Mouse (Mus musculus) heart, embryonic 12.5 days (tissue): ENCODE measurements around the gene Scn4b. TPM values are rescaled to one million over a fixed set of nuclear protein-coding genes. Genes with fewer than 3 reads are reported as not detected.
A peak's percentile ranks its signal among the peaks of the same experiment; 100 is the strongest.

ENCODE experiments used
- ATAC-seq: fragments of 200-750 bp; cut with Nextera tagmentation; 2 replicates; pipeline ENCODE4 v1.8.0; 2017; ENCODE audit warnings: moderate TSS enrichment, moderate library complexity; ENCODE audit not compliant: insufficient number of reproducible peaks, low FRiP score
- H3K27ac ChIP-seq: fragments of 300-500 bp; sonication (generic); 2 replicates; pipeline ENCODE4 v1.5.1; 2016; ENCODE audit warnings: mild to moderate bottlenecking, moderate library complexity; ENCODE audit not compliant: poor library complexity, severe bottlenecking
- H3K27me3 ChIP-seq: fragments of 300-500 bp; sonication (generic); replicated peaks from 2 replicates; pipeline ENCODE4 v1.6.1; 2016; ENCODE audit warnings: mild to moderate bottlenecking, moderate library complexity
- H3K36me3 ChIP-seq: fragments of 300-500 bp; sonication (generic); 2 replicates; pipeline ENCODE4 v1.6.1; 2016; ENCODE audit warnings: mild to moderate bottlenecking, moderate library complexity
- H3K4me1 ChIP-seq: fragments of 300-500 bp; sonication (generic); replicated peaks from 2 replicates; pipeline ENCODE4 v1.6.1; 2016; ENCODE audit warnings: mild to moderate bottlenecking
- H3K4me2 ChIP-seq: fragments of 300-500 bp; sonication (generic); 2 replicates; pipeline ENCODE4 v1.6.1; 2016; ENCODE audit warnings: mild to moderate bottlenecking, moderate library complexity
- H3K4me3 ChIP-seq: fragments of 300-500 bp; sonication (generic); 2 replicates; pipeline ENCODE4 v1.5.1; 2016; ENCODE audit warnings: mild to moderate bottlenecking
- H3K9ac ChIP-seq: fragments of 300-500 bp; sonication (generic); 2 replicates; pipeline ENCODE4 v1.6.1; 2016; ENCODE audit warnings: mild to moderate bottlenecking, moderate library complexity
- H3K9me3 ChIP-seq: fragments of 300-500 bp; sonication (generic); replicated peaks from 2 replicates; pipeline ENCODE4 v1.6.1; 2016; ENCODE audit warnings: mild to moderate bottlenecking, moderate library complexity
- WGBS: fragments of 180-500 bp; shearing (Covaris S2); methylation state at CpG from one replicate; pipeline ENCODE4 v1.1.7; 2016; 5-methylcytosine and 5-hydroxymethylcytosine counted together
- polyA plus RNA-seq: library from polyadenylated mRNA; unstranded; fragments of >200 nt; fragmentation: Nextera tagmentation; extraction: Ambion mirVana; gene quantifications from 2 replicates; pipeline ENCODE4 v1.2.1, GENCODE M21; 2016

Gene Scn4b
- 0.62 and 0.91 TPM in 2 replicates for polyA plus RNA-seq

DNA sequence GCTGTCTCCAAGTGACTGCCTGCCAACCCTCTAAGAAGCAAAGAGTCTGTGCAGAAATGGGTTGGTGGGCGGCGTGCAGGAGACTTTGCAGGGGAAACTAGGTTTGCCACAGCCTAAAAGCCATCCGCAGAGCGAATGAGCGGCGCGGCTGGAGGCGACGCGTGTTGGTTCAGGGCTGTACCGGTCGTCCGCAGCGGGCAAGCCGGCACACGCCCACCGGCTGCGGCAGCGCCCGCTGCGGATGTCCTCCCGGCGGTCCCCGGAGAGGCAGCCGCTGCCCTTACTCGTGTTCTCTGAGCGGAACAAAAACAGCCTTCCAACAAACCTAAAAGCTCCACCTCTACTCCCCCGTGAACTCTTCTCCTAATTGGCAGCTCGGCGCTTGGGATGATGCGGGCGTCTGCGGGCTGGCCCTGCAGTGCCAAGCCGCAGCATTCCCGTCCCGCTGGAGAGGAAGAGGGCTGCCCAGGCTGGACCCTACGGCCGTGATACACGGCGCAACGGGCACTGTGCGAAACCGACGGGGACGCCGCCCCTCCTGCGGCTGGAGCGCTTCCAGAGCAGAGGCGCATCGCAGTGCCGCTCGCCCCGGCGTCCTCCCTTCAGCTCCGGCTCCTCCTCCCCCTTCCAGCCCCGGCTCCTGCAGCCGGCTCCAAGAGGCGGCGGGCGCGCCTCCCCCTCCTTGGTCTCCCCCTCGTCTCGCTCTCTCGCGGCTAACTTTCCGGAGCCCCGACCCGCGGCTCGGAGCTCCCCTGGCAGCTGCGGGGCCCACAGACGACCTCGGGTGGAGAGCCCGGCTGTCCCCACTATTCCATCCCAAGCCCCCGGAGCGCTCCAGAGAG lies at the start of gene Scn4b:
TSS of gene Scn4b (plus strand) at position 205 of the 842 bp plus-strand sequence.
- 0 out of 2 replicates have a peak within 1 kb of the TSS, but pooled peaks have one; percentile 61 for H3K27ac ChIP-seq
- peak; percentile 29; the same call in 1 of the 2 replicates for ATAC-seq
- WGBS: under 1% methylated on average over 71 of the region's 76 CpGs
- H3K27me3 ChIP-seq: peaks cover 78% of the 10 kb centered on the region
- H3K4me1 ChIP-seq: peaks cover 47% of the 10 kb centered on the region
- H3K9me3 ChIP-seq: no peaks in the 10 kb centered on the region
- no peaks in the 10 kb centered on the region for H3K36me3 ChIP-seq
- H3K4me3 ChIP-seq: peak within 1 kb of the TSS; percentile 54
- H3K9ac ChIP-seq: peak within 1 kb of the TSS; percentile 58
- peak within 1 kb of the TSS; percentile 80 for H3K4me2 ChIP-seq

DNA sequence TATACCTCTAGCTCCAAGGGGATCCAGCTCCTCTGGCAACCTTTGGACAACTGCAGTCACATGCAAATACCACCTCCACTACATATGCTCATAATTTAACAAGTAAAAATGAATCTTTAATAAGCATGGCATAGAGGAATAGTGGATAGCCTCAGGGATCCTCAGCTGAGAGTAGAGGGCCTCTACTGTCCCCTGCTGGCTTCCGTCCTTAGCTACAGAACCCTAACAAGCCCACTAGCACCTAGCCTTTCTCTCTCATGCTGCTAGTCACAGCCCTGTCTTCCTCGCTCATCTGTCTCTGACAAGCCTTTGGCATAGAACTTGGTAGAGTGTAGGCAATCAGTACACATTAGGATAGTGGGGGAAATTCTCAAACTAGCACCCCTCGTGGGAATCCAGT lies 47.4 kb upstream of the Scn4b start:
- Histone ChIP-seq H3K27ac (no peak overlapping the region), H3K27me3 (0 out of 2 replicates have a peak, but pooled peaks cover 3% of the 10 kb centered on the region), H3K4me1 (peaks cover 8% of the 10 kb centered on the region), H3K36me3 (no peaks in the 10 kb centered on the region), H3K4me2 (no peak overlapping the region), H3K9me3 (no peaks in the 10 kb centered on the region), H3K4me3 (no peak overlapping the region), H3K9ac (no peak overlapping the region)
- no peak for ATAC-seq
- 58% methylated on average over 3 of the region's 3 CpGs for WGBS

DNA sequence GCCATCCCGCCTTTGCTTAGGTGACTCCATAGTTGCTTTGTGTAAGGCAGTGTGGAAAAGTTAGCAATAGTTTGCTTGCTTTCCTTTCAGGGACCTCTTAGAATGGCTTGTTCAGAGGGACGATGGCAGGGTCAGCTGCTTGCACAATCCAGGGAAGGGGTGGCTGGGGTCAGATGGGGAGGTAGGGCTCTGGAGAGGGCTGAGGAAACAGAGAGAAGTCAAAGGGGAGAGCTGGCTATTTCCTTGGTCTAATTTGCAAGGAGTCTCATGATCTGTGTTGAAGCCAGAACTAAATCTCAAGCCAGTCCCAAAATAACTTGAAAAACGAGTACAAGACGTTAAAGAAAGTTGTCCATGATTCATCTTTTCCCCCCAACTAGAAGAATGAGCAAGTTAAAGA lies 45.6 kb upstream of the Scn4b start:
- Histone ChIP-seq H3K4me1 (peaks cover 8% of the 10 kb centered on the region), H3K9ac (no peak overlapping the region), H3K27me3 (no peaks in the 10 kb centered on the region), H3K4me3 (no peak overlapping the region), H3K36me3 (no peaks in the 10 kb centered on the region), H3K27ac (peak overlapping the region; percentile 54; the same call in 1 of the 2 replicates), H3K9me3 (no peaks in the 10 kb centered on the region), H3K4me2 (no peak overlapping the region)
- WGBS: 45% methylated on average over 4 of the region's 4 CpGs
- ATAC-seq: no peak

DNA sequence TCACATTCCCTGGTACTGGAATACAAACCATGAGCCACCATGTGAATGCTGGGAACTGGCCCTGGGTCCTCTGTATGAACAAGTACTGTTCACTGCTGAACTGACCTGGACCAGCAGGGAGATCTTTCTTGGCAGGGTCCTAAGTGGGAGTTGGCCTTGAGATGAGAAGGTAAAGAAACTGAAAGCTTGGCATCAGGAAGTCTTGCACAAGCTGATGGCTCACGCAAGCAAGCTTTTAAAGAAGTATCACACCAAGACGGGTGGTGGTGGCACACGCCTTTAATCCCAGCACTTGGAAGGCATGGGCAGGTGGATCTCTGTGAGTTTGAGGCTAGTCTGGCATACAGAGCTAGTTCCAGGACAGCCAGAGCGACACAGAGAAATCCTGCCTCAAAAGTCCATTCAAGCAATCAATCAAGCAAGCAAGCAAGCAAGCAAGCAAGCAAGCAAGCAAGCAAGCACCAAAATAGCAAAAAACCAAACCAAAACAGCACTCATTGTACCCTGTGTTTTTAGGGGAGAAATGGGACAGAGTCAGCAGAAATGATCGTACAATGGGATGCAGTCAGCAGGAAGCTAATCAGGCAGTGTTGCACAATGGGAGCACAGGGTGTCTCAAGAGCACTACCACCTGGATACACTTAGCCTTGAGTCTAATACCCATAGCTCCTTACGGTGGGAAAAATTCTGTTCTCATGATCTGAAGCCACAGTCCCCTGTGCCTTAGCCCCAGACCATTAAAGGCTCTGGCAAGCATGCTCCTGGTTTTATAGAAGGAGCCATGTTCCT lies 42.9 kb upstream of the Scn4b start:
- no peak overlapping the region for H3K9ac ChIP-seq
- H3K27ac ChIP-seq: no peak overlapping the region
- H3K9me3 ChIP-seq: no peaks in the 10 kb centered on the region
- H3K4me2 ChIP-seq: no peak overlapping the region
- no peaks in the 10 kb centered on the region for H3K27me3 ChIP-seq
- peaks cover 8% of the 10 kb centered on the region for H3K4me1 ChIP-seq
- 75% methylated on average over 6 of the region's 6 CpGs for WGBS
- no peaks in the 10 kb centered on the region for H3K36me3 ChIP-seq
- H3K4me3 ChIP-seq: no peak overlapping the region
- ATAC-seq: no peak

DNA sequence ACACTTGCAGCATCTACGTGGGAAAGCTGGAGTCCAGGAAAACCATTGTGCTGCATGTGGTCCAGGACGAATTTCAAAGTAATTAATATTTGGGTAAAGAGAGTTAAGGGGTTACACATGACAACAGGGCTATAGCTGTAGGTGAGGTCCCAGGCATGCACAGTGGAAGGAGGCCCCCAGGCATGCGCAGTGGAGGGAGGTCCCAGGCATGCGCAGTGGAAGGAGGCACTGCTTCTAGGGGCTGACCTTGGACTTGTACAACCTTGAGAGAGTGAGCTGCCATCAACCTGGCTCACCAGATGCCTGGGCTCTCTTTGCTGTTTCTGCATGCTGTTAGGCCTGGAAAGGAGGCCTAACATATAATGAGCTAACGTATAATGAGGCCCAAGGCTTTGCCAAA lies 40.3 kb upstream of the Scn4b start:
- Histone ChIP-seq H3K9me3 (no peaks in the 10 kb centered on the region), H3K4me2 (no peak overlapping the region), H3K36me3 (no peaks in the 10 kb centered on the region), H3K27ac (no peak overlapping the region), H3K4me3 (no peak overlapping the region), H3K4me1 (peaks cover 6% of the 10 kb centered on the region), H3K27me3 (0 out of 2 replicates have a peak, but pooled peaks cover 4% of the 10 kb centered on the region), H3K9ac (no peak overlapping the region)
- ATAC-seq: no peak
- 83% methylated on average over 5 of the region's 5 CpGs for WGBS

DNA sequence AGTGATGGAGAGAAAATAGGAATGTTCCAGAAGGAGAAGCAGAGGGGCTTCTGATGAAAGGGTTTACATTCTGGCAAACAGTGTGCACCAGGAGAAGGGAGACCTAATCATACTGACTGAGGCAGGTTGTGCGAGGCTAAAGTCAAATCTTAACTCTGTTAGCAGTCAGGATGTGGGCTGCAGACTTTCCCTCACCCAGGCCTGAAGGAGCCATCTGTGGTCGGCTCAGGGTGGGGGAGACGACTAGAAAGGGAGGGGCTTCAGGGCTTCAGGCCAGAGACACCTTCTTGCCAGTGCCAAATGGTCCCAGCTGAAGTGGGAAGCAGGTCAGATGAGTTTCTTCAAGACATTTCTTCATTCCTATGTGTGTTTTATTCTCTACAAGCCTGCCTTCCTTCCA lies 39.8 kb upstream of the Scn4b start:
- 25% methylated on average over 3 of the region's 3 CpGs for WGBS
- no peak overlapping the region for H3K4me3 ChIP-seq
- ATAC-seq: no peak
- no peaks in the 10 kb centered on the region for H3K9me3 ChIP-seq
- no peaks in the 10 kb centered on the region for H3K36me3 ChIP-seq
- 0 out of 2 replicates have a peak, but pooled peaks cover 4% of the 10 kb centered on the region for H3K27me3 ChIP-seq
- no peak overlapping the region for H3K9ac ChIP-seq
- H3K4me1 ChIP-seq: peaks cover 10% of the 10 kb centered on the region
- no peak overlapping the region for H3K4me2 ChIP-seq
- H3K27ac ChIP-seq: no peak overlapping the region

DNA sequence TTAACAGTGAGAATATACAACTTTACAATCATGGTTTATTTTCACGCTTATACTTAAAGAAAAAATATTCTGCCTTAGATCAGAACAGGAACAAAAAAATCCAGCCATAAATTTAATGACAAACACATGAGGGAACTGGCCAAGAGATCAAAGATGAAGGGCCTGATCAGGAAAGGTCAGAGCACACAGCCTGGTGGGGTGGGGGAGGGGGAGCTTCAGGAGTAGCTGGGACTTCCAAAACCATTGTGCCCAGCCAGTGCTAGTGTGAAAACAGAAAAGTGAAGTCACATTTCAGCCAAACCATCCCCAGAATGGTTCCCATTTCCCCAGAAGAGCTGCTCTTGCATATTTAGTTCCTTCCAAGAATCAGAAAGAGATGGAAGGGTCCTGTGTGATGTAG lies 35.7 kb upstream of the Scn4b start:
- no peak overlapping the region for H3K4me3 ChIP-seq
- H3K27me3 ChIP-seq: 0 out of 2 replicates have a peak, but pooled peaks cover 4% of the 10 kb centered on the region
- no peak for ATAC-seq
- no peaks in the 10 kb centered on the region for H3K36me3 ChIP-seq
- peaks cover 14% of the 10 kb centered on the region for H3K4me1 ChIP-seq
- no peak overlapping the region for H3K9ac ChIP-seq
- H3K27ac ChIP-seq: no peak overlapping the region
- WGBS: 82% methylated on average over 1 of the region's 1 CpGs
- H3K4me2 ChIP-seq: no peak overlapping the region
- H3K9me3 ChIP-seq: no peaks in the 10 kb centered on the region

DNA sequence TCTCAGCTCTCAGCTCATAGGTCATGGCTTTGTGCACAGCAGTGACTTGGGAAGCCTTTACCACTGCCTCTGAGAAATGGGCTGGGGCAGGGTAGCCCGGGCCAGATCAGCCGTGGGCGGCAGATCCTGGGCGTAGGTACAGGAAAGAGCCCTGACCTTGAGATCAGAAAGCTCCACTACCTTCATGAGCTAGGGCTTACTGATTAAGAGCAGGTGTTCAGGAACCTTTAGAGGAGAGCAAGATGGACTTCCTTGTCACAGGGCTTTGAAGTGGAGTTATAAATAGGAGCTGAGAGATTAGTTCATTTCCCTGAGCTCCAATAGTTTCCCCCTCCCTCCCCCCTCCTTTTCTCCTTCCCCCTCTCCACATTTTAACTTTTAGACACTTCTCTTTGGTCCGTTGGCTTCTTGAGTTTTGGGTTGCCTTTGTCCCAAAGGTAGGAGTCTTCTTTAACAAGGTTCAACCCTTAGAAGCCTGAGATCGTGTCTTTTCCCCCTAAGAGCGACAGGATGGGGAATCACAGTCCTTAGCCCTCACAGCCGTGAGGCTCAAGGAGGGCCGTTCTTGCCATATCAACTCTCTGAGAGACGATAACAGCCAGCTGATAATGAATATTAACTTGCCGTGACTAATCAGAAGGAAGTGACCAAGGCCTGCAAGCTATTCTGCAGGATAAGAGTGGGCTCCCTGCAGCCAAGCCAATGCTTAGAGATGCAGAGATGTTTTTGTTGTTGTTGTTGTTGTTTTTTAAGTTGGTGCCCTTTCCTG lies 34.8 kb upstream of the Scn4b start:
- Histone ChIP-seq H3K4me1 (peaks cover 14% of the 10 kb centered on the region), H3K9ac (no peak overlapping the region), H3K4me2 (peak overlapping the region; percentile 8), H3K27ac (no peak overlapping the region), H3K36me3 (no peaks in the 10 kb centered on the region), H3K27me3 (0 out of 2 replicates have a peak, but pooled peaks cover 4% of the 10 kb centered on the region), H3K9me3 (no peaks in the 10 kb centered on the region), H3K4me3 (no peak overlapping the region)
- no peak for ATAC-seq
- WGBS: 19% methylated on average over 11 of the region's 11 CpGs

DNA sequence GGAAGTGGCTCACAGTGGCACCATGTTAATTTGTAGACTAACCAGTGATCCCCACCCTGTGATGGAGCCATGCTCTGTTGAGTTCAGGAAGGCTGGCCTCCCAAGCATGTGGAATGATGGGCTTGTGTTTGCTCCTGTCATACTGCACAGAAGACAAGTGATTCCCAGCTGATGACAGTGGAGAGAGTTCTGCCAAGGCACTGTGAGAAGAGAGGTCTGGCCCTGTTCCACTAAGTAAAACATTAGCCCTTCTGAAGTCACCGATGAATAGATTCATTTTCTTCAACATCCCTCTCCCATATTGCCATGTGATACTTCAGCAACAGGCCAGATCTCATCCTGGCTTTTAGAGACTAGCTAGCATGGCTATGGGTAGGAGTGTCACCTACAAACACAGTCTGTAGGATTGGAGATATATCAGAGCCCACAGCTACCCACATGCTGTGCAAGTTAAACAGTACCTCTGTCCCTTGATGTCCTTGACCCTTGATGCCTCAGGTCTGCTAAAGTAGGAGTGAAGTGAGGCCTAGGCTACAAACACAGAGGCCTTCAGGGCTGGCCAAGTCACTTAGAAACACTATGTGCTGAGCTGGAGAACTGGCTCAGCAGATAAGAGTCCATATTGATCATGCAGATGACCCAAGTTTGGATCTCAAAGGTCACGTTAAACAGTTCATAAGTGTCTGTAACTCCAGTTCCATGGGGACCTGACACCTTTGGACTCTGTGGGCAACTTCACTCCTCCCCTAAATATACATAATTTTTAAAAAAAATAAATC lies 32.4 kb upstream of the Scn4b start:
- 88% methylated on average over 2 of the region's 2 CpGs for WGBS
- Histone ChIP-seq H3K4me3 (no peak overlapping the region), H3K9me3 (no peaks in the 10 kb centered on the region), H3K4me1 (peaks cover 14% of the 10 kb centered on the region), H3K9ac (no peak overlapping the region), H3K27me3 (0 out of 2 replicates have a peak, but pooled peaks cover 4% of the 10 kb centered on the region), H3K4me2 (no peak overlapping the region), H3K36me3 (no peaks in the 10 kb centered on the region), H3K27ac (no peak overlapping the region)
- ATAC-seq: no peak

DNA sequence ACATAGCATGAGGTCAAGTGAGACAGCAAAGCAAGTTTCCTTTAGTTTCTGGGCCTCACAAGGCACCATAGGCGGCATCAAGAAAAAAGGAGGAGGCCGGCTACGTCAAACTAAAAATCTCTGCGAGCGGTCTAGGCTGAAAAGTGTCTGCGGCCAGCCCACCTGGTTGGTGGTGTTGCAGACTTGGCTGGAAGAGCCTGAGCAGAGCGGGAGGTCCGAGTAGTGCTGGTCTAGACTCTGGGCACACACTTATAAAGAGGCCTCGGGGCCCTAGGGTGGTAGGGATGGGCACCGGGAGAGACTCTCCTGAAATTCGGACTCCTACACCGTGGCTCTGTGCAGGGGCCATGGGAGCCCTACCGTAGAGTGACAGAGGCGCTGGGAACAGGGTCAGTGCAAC lies 22.5 kb upstream of the Scn4b start:
- peak overlapping the region; percentile 70 for H3K4me2 ChIP-seq
- no peaks in the 10 kb centered on the region for H3K9me3 ChIP-seq
- peak overlapping the region; percentile 41 for H3K4me3 ChIP-seq
- peaks cover 11% of the 10 kb centered on the region; the same call in 1 of the 2 replicates for H3K4me1 ChIP-seq
- ATAC-seq: peak; percentile 15; the same call in 1 of the 2 replicates
- no peak overlapping the region for H3K27ac ChIP-seq
- no peaks in the 10 kb centered on the region for H3K36me3 ChIP-seq
- H3K9ac ChIP-seq: 0 out of 2 replicates have a peak overlapping the region, but pooled peaks have one; percentile 23
- 6% methylated on average over 14 of the region's 14 CpGs for WGBS
- peaks cover 26% of the 10 kb centered on the region for H3K27me3 ChIP-seq
